Mouse (Mus musculus) kidney, postnatal 25 days (tissue): ENCODE results near the gene Cpped1.

Experiments used
- DNase-seq, 2 experiments: peaks; one replicate each; pipeline ENCODE4 v3.0.0; 2021; ENCODE audit warnings: mixed read lengths in 2 of 2

Gene Cpped1

GRCm38 (mm10) chr16:11909035-11909591, at the start of gene Cpped1:
TSS of gene Cpped1 (minus strand) at chr16:11909445.
- peak; percentile 90 to 97 for DNase-seq

GRCm38 (mm10) chr16:11940477-11940876, 31.2 kb upstream of the Cpped1 start:
- peak; percentile 48 to 80 for DNase-seq

DNA sequence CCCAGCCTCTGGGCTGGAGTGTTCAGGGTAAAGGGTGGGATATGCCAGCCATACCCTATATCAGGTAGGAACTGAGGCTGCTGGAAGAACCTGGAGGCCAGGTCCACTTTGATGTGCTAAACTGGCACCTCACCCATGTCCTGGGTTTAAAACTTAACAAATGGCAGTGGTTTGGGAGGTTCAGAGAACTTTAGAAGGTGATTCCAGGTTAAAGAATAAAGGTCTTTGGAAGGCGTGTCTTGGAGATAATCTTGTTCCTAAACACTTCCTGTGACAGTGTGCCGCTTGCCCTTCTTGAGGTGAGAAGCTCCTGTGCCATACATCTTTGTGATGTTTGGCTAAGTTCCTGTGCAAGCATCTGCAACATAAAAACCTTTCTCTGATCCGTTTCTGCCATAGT, 1.6 kb upstream of the Cpped1 start:
- no peak for DNase-seq

- no peak for DNase-seq
Observed at GRCm38 (mm10) chr16:11909817-11910216, 572 bp upstream of the Cpped1 start.

- peak; percentile 22 to 47 for DNase-seq
Observed at GRCm38 (mm10) chr16:11908461-11909014, 707 bp downstream of the Cpped1 start.

GRCm38 (mm10) chr16:11907816-11908215, 1.4 kb downstream of the Cpped1 start:
- peak; percentile 3 to 46 for DNase-seq

DNA sequence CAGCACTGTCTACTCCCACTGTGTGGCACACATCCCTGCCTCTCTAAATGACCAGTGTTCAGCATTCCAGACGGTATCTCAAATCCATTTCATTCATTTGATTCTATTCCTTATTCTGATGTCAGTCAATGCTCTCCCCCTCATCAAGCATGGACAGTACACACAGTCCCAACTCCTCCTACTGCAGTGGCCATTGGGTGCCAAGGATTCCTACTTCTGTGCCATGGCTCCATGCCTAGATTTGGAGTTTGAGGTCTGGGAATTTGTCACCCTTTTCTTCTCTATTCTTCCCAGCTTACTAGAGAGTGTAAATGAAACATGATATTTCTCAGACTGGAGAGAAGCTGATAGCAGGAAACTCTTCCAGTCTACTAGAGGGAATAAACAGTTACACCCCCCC, 2.3 kb downstream of the Cpped1 start:
- DNase-seq, result no peak

- DNase-seq, result no peak
Observed at GRCm38 (mm10) chr16:11905216-11905615, 4.0 kb downstream of the Cpped1 start.

GRCm38 (mm10) chr16:11902007-11902406, 7.2 kb downstream of the Cpped1 start:
- DNase-seq, result no peak

- no peak for DNase-seq
Observed at GRCm38 (mm10) chr16:11900341-11900740, 8.9 kb downstream of the Cpped1 start.

- DNase-seq, result no peak
Observed at GRCm38 (mm10) chr16:11896411-11896810, 12.8 kb downstream of the Cpped1 start.

GRCm38 (mm10) chr16:11894877-11895276, 14.4 kb downstream of the Cpped1 start:
- DNase-seq, result no peak

GRCm38 (mm10) chr16:11890186-11890585, 19.1 kb downstream of the Cpped1 start:
- no peak for DNase-seq

- DNase-seq, result no peak
Observed at GRCm38 (mm10) chr16:11889741-11890140, 19.5 kb downstream of the Cpped1 start.

GRCm38 (mm10) chr16:11881795-11882194, 27.4 kb downstream of the Cpped1 start:
- DNase-seq, result no peak

DNA sequence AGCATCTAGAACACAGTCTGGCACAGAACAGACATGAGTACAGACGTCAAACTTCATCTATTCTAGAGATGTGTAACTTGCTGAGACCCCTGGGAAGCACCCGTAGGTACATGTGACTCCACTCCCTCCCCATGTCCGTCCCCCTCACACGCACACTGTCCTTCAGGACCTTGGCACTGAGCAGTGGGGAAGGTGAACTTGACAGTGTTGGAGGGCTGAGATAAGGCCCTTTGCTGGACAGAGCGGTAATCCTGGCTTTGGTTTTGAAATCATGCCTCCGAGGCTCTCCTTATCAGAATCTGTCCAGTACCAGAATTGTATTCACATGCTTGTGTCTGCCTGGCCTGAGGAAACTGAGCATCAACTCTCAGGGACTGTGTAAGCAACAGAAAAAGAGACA, 28.8 kb downstream of the Cpped1 start:
- no peak for DNase-seq

DNA sequence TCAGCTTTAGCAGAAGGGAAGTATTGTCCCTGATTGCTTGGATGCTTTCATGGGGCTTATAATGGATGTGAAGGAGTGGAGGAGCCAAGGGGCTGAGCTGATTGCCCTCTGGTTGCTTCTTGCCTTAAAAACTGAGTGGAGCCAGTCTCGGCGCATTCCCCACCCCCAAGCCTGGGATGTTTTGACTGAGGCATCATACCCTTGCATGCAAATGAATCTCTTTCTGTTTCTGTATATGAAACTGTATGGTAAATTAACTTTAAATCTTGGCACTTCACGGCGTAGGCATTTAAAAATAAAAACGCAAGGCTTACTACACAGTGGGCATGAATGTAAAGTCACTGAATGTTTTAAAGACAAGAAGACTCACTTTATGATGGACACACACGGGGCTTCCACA, 30.0 kb downstream of the Cpped1 start:
- DNase-seq, result no peak

- no peak for DNase-seq
Observed at GRCm38 (mm10) chr16:11875227-11875626, 34.0 kb downstream of the Cpped1 start.

DNA sequence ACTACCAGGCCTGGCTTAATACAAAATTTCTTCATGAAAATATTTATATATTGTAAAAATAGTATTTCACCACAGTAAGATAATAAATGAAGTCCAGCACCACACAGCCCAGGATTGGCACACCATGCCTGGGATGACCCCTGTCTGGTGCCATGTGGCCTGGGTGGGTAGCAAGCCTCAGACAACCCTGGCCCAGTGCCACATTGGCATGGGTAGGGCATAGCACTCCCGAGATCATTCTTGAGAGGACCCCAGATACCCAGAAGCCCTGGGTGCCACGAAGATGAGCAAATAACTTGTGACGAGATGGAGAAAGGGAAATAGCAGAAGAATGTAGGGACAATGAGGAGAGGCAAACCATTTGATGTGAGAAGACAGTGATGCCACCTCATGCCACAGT, 36.0 kb downstream of the Cpped1 start:
- DNase-seq, result no peak

DNA sequence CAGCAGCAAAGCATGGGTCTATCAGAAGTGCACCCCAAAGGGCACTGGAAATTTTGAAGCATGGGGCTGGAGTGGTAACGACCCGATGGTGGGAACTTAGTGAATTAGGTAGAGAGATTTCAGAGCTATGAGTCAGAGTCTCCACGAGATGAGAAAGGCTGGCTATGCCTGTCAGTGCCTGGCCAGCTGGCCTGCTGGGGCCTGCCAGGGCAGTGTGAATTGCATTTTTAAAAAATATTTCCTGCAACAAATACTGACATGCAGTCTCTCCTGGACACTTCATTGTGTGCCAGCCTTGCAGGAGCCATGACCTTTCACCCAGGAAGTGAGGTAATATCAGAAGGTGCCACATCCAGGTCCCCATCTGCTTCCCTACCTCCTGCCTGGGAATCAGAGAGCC, 40.8 kb downstream of the Cpped1 start:
- no peak for DNase-seq

- no peak for DNase-seq
Observed at GRCm38 (mm10) chr16:11852716-11853605, 56.3 kb downstream of the Cpped1 start.

DNA sequence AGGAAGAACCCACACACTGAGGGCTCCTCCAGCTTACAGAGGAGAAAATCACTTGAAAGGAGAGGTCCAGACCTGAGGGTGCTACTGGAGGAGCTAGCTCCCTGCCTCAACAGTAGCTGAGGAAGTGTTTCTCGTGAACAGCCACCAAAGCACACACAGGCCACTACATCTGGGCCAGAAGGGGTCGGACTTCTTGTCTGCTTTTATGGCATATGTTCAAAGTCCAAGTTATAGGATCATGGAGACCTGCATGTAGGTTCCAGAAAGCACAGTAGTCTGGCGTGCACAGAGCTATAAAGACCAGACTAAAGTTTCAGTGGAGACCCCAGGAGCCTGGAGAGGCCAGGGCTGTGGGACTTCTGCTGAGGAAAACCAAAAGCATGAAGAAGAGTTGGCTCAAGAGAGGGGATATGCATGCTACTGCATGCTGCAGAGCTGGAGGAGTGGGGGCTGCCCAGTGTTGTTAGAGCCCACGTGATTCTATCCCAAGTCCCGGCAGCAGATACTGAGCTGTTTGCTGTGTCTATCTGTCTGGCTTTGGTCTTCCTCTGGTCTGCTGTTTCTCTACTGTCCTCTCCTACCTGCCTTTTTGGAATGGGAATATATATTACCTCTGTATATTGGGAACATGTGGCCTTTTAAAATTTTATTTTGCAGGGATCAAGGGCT, 60.1 kb downstream of the Cpped1 start:
- no peak for DNase-seq

- DNase-seq, result no peak
Observed at GRCm38 (mm10) chr16:11845309-11845708, 63.9 kb downstream of the Cpped1 start.

- no peak for DNase-seq
Observed at GRCm38 (mm10) chr16:11843441-11843840, 65.8 kb downstream of the Cpped1 start.
